Mouse (Mus musculus) CH12F3 (cell line): ENCODE measurements around the gene Asb7.

Experiments used
- in situ Hi-C: fragments of 300-500 bp; cut with MboI; formaldehyde crosslinking; loops from 2 replicates; pipeline ENCODE4 v1.14.3; 2020; ENCODE audit warnings: low sequenced_read_pairs

The Asb7 gene

DNA sequence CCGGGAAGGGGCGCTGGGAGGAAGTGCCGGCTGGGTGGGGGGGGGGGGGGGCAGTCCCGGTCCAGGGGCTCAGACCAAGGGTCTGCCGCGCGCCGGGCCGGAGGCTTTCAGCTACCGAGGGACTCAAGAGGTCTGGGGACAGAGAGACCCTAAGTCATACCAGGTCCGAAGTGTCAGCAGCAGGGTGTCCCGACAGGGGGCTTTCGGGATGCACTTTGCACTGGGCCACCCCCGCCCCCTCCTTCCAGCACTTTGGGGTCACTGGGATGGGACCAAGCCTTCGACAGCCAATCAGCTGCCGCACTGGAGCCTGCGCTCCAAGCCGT, at the start of gene Asb7:
TSS of gene Asb7 (minus strand) at position 303 of the 326 bp plus-strand sequence.
- in situ Hi-C loops = no loop called here

DNA sequence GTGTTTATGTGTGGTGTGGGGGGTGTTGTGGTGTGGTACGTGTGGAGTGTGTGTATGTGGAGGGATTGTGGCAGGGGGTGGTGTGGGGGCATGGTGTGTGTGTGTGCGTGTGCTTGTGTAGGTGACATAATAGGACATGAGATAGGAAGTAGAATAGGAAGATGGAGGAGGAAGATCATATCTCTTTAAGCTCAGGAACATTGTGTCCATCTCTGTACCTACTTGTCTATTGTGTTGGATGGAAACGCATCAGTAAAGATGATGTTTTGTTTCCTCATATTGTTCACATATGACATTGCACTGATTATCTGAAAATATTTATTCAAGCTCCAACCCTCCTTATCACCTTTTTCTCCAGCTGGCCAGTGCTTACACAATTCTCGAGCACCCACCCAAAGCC, 48.0 kb upstream of the Asb7 start:
- in situ Hi-C loops = no loop called here

DNA sequence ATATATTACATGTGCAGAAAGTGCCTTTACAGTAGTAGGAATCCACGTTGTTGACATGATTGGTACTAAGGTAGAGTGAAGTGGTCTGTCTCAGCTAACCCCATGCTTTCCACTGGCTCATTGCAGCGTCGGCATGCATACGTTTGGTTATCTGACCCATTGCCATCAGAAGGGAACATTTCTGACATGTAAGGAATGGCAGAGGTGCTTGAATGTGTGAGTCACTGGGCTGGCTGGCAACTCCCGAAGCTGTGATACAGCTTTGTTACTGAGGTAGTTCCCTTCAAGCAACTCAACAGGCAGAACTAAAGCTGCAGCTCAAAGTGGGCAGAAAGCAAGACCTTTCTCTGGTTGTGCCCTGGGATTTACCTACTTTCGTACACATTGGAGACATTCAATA, 45.6 kb upstream of the Asb7 start:
- in situ Hi-C loops = no loop called here

DNA sequence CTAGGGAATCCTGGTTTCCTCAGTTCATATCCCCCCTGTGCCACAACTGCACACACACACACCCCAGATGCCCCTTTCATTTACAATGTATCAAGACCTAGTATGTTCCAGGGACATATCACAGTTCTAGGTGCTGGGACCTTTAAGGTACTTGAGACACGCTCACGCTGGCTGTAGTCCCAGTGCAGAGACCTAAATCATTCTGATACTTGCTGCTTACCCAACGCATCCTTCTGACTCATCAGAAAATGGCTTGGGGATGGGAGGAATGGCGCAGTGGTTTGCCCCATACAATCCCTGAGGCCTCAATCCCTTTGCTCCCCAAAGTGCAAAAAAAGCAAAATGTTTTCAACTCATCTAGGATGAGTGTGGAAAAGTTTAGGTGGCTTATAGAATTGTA, 45.1 kb upstream of the Asb7 start:
- in situ Hi-C loops = no loop called here

DNA sequence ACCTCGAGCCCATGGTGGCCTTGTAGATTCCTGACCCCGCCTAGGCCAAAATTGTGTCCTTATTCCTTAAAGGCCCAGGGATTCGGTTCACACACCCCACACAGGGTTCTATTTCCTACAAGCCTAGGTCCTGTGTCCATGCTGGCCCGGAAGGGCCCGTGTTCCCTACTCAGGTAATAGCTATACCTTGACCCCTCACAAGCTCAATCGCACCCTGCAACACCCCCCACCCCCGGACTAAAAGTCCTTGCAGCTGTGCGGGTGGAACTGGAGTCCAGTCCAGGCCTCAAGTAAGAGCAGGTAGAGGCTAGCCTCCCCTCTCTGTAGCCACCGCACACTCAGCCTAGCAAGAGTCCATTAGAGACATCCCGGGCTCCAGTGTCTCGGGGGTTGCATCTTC, 44.5 kb upstream of the Asb7 start:
- in situ Hi-C loops = no loop called here

DNA sequence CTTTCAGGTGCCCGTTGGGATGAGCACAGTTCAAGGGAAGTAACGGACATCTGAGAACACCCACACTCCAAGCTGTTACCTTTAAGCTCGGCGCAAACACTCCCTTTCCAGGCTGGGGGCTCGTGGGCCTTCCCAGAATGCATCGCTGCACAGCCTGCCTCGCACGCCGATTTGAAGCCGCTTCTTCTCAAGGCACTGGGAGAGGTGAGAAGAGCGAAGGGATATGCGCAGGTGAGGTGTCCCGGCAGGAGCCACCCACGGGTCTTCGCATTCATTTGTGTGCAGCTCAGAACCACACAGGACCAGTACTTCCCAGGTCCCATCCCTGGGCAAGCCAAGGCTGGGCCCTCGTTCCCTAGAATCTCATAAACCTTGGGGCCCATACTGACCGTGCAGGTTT, 44.0 kb upstream of the Asb7 start:
- in situ Hi-C loops = no loop called here

DNA sequence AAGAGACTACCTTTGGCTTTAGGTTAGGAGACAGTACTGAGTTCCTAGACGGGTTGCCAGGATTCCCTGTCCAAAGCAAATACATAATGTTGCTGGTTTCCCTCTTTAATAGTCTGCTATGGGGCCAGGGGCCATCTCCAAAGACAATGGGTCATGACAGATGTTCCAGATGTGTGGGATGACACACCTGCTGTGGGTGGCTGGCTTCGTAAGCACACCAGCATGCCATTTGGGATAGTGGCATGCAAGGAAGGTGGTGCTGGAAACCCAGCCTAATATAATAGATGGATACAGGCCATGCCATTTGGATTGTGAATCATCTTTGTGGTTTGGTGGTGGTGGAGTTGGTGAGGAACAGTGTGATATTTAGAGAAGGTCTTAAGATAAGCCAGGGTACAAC, 39.8 kb upstream of the Asb7 start:
- in situ Hi-C loops = no loop called here

DNA sequence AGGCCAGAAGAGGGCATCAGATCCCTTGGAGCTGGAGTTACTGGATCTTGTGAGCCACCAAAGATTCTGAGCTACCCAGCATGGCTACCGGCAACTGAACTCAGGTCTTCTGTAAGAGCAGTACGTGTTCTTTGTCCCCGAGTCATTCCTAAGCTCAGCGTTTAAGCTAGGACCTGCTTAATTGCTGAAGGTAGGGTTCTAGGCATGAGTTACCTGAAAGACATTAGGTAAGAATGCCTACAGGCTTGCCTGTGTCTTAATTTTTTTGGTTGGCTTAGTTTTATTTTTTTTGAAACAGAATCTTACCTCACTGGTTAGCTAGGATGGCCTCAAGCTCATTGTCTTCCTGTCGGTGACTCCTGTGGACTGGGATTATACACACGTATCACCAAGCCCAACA, 38.7 kb upstream of the Asb7 start:
- in situ Hi-C loops = no loop called here

DNA sequence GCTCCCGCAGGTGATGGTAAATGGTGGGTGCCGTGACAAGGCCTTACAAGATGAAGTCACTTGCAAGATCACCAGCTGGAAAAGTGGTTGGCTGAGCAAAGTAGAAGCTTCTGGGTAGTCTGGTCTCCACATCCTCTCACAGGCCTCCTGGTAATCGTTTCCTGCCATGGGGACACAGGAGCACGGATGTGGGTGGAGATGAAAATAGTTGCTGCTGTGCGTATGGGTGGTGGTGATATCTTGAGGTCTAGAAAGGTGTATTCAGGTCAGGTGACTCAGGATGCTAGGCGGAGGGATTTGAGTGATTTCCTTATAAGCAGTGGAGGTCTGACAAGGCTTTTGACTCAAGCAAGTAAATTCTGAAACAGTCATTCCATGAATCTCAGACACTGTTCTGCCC, 35.6 kb upstream of the Asb7 start:
- in situ Hi-C loops = no loop called here

DNA sequence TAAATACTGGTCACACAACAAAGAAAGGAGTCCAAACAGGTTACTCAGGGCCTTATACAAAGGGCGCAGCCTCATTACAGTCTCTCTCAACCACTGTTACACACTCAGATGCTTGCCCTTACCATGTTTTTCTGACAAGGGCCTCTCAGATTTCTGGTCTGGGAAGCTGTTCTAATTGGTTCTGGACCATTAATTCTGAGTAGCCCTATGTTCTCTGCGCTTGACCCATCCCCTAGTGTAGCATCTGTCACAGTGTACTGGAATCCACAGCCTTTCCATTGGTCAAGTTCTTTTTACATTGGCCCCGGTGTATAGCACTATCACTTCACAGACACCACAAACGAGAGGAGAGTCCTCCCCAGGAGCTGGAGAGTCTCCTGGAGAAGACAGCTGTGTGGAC, 35.1 kb upstream of the Asb7 start:
- in situ Hi-C loops = no loop called here

DNA sequence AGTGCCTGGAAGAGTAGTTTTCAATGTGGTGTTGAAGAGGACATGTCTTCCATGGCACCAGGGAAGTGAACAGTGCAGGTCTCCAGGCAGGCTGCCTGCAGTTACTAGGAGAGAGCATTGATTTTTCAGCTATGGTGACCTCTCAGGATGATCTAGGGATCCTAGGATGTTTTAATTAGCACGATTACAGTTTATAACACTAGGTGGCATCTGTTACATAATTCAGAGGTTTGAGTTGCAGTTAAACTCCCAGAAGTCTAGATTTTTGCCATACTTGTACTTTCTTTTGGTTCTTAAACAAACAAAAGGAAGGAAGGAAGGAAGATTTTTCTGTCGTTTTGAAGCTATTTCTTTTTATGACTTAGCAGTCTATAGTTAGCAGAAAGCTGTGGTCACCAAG, 21.8 kb upstream of the Asb7 start:
- in situ Hi-C loops = no loop called here

DNA sequence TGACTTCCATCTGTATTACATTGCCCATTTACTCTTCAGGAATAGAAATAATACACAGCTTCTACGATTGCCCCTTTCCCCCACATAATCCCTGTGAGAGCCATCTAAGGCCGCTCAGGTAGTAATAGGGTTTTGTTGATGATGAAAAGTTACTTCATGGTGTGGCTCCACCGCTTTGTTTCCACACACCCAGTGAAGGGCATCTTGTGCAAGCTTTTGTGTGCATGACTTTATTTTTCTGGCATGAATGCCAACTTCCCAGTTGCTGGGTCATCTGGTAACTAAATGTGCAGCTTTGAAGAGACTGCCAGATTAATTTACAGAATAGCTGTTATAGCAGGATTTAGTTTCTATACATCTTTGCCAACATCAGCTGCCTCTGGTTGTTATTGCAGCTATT, 15.2 kb upstream of the Asb7 start:
- in situ Hi-C loops = no loop called here

DNA sequence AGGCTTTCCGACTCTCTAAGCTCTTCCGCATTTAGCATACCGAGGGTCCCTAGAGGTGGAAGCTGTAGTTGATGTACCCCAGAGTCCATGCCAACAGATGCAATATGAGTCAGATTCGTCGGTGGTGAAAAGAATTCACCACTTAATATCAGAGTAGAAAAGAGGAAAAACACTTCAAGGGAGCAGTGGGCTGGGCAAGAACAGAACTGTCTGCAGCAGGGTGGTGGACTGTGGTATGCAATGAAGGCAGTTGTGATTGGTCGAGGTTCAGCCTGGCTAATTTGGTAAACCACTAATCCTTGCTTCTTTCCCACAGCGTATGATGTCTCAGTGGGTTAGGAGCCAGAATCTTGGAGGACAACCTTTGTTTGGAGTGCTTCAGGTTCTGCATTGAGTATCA, 13.3 kb upstream of the Asb7 start:
- in situ Hi-C loops = no loop called here

DNA sequence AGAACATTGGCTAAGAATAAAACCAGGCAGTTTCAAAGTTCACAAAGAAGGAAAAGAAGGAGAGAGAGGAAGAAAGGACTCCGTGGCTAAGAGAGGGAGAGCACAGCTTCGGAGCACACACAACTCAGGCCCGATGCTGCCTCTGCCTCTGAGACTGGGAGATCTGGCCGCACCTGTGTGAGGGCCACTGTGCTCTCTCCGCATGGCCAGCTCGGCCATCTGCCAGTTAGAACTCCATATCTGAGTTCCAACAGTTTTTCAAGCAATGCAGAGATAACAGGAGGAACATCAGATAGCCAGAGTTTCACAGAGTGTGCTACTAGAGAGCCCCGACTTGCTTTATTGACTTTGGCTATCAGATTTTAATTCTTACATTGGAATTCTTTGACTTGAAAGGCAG, 5.1 kb upstream of the Asb7 start:
- in situ Hi-C loops = no loop called here

DNA sequence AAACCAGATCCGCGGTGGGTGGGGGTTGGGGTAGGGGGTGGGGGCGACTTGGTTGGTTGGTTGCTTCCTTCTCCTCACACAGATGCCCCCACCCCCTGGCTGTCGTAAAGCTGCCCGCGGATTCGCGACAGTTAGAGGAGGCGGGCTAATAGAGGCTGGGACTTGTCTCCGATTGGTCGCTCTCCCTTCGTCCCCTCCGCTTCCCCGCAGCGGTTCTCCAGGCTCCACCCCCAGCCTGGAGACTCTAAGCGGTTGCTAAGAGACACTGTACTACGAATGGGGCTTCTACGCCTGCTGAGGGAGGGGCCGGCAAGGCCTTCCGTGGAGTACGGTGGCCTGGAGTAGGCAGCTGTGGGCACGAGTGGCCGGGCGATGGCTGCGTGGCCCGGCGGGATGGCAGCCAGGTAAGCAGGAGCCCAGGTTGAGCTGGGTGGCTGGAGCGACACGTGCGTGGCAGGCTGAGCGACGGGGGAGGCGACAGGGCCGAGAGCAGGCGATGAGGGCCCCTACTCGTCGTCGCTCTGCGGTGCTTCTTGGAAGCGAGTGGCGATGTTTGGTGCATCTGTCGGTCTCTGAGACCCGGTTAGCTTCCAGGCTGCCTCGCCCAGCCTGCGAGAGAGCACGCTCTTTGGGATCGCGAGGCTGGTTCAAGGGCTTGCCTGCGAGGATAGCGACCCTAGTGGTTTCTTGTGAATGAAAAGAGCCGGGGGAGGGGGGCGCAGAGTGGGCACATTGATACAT, 394 bp upstream of the Asb7 start, which contains the start of gene Lins1:
TSS of gene Lins1 (plus strand) at position 270 of the 741 bp plus-strand sequence.
- in situ Hi-C loops = no loop called here

DNA sequence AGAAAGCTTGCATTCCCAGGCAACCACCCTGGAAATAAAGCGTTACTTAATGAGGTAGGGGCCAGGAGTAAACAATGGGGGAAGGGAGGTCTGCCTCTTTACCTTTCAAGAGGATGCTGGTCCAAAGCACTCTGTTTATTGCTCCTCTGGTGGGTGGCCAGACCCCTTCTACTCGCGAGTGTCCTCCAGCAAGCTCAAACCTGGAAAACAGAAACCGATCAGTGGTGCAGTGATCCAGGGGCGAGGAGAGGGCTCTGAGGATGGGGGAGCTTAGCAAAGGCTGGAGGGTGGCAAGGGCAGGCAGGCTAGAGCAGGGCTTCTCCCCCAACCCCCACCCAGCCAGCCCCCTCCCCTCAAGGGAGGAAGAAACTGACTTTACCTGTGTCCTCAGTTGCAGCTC, 675 bp downstream of the Asb7 start:
- in situ Hi-C loops = no loop called here

DNA sequence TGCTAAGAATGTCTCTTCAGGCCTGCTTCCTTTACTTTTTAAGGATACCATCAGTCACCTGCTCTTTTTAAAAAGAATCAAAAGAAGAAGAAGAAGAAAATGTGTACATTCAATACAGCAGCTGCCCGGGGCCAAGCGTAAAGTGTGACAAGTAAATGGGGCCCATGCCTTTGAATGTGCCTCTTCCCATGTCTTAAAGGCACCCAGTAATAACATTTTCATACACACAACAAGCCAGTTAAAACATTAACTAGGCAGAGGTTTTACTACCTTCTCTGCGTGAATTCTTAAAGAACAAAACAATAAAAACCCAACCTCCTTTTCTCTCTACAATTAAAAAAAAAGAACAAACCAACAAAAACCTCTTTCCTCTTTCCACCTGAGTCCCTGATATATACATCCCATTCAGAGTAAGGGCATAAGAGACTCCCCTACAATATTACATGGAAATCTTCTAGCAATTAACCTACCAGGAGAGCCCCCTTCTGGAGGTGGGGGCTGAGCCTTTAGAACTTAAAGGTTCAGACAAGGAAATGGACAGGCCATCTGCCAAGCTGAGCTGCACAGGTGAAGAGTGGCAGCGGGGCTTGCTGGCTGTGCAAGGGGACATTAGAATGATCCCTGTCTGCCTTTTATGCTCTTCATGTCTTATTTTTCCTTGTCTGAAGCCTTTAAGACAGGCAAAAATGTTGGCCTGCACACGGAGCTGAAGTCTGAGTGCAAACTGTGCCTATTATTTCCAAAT, 7.1 kb downstream of the Asb7 start:
- in situ Hi-C loops = no loop called here

DNA sequence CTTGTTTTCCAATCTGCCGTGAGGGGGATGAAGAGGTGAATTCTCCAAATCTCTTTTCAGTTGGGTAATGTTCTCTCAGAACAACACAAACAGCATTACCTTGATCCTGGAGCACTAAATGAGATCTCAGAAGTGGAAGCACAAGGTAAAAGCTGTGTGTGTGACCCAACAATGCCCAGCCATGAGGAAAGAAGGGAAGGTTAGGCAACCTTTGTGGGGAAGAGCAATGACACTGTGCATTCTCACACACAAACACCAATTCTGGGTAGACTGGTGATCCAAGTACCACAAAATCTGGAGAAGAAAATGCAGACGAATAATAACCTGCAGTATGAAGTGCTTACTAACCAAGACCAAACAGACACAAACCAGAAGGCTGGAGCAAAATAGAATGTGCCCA, 13.6 kb downstream of the Asb7 start:
- in situ Hi-C loops = no loop called here

DNA sequence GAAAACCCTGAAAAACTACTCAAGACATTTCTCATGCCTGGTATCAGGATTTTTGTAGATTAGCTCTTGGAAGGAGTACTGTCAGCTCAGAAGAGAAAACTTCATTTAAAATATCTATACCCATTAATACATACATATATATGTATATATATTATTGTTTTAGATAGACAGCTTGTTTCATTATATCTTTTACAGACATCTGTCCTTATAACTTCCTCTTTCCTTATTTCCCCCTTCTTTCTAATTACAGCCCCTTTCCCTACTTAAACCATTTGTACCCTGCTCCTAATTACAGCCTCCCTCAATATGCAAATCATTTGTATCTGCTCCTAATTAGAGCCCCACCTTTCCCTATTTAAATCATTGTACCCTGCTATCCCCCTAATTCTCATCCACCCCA, 22.3 kb downstream of the Asb7 start:
- in situ Hi-C loops = loop anchor here (10.0 to 25.0 kb wide), 2 partner anchors 230 to 562 kb away; partner anchors contain the start of genes Aldh1a3 and Chsy1

DNA sequence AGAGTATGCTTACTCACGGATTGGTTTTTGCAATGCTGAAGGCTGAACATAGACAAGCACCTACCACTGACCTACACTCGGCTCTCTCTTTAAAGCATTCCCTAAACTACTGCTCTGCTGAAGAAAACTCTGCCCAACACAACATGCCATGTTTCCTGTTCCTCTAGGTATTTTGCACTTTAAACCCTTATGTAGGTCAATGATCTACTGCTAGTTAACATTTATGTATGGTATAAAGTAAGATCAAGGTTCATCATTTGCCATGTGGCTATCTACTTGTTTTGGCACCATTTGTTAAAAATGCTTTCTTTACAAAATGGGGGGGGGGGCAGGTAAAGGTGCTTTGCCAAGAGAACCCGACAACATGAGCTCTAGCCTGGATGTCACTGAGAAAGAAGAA, 25.8 kb downstream of the Asb7 start:
- in situ Hi-C loops = loop anchor here (10.0 to 25.0 kb wide), 2 partner anchors 226 to 559 kb away; partner anchors contain the start of genes Aldh1a3 and Chsy1

DNA sequence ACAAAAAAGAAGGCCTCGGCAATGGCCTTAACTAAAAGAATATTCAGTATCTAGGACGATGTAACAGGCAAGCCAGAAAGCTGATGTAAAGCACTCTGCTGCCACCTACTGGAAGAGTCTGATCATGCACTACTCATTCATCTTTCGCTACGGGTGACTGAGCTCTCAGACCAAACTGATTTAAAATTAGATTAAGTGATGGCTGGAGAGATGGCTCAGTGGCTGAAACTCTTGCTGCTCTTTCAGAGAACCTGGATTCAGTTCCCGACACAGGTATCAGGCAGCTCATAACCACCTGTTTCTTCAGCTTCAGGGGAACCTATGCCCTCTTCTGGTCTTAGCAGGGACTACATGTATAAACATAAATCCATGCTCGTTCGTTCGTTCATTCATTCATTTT, 27.8 kb downstream of the Asb7 start:
- in situ Hi-C loops = loop anchor here (10.0 to 25.0 kb wide), 2 partner anchors 224 to 557 kb away; partner anchors contain the start of genes Aldh1a3 and Chsy1

DNA sequence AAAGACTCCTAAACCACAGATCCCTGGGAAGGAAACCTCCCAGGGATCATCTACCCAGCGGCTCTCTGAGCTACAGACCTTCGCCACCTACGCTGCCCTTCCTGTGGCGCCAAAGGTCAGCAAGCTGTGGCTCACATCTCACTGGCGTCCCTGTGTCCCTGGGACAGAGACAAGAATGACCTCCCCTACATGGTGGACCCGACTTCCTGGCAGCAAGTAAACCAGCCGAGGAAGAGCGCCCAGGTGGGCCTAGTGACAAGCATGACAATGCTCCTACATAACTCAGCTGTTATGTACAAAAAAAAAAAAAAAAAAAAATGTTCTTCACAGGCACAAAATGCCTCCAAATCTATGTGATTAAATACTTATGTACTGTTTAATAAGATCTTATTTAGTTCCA, 28.4 kb downstream of the Asb7 start:
- in situ Hi-C loops = loop anchor here (10.0 to 25.0 kb wide), 2 partner anchors 224 to 556 kb away; partner anchors contain the start of genes Aldh1a3 and Chsy1
